Mouse (Mus musculus) right cerebral cortex, postnatal 36 days (tissue): ENCODE measurements around the gene Gpr55.
A peak's percentile ranks its signal among the peaks of the same experiment; 100 is the strongest.

Experiments
- DNase-seq, 2 experiments: peaks; one replicate each; pipeline ENCODE4 v3.0.0; 2022; ENCODE audit warnings: low spot score in 2 of 2, mixed read lengths in 1 of 2

Gpr55 gene

DNA sequence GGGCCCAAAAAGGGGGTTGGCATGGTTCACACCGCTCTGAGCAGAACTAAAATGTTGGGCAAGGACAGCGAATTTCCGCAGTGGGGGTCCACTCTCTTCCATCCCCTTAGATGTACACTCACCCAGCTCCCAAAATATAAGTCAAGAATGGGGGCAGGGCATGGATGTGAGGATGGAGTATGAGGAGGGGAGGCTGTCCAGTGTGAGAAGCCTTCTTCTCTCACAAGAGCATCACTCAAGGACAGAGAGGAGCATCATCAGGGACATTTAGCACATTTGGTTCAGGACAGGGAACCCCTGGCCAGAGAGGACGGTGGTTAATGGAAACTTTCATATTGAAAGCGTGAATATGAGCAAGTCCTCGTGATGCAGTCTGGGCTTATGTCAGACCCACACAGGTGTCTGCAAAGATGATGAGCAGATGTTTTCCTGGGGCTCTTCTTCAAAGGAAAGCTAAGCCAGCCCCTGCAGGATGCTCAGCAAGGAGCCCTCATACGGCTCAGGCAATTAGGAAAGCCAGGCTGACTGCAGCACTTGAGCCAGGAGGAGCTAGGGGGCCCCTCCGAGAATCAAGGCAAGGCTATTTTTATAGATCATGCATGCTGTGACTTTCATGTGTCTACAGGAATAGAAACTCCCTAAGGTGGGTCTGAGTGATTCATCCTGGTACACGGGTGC lies 2.7 kb downstream of the Gpr55 start:
- DNase-seq: peak; percentile 39 to 48

DNA sequence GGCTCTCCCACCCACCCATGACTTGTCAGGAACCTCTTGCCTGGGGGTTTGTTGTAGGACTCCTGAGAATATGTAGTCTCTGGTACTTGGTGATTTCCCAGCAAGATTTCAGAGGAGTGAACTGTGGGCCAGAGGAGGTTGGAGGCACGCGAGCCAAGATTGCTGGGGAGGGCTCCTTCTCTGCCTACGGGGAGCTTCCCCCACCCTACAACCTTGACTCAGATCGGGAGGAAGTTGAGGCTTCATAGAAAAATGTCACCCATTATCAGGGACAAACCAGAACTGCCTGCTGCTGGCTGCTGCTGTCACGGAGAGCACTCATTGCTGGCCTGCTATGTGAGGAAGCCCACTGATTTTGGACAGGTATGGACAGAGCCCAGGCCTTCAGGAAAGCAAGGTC lies 3.5 kb downstream of the Gpr55 start:
- DNase-seq: no peak

DNA sequence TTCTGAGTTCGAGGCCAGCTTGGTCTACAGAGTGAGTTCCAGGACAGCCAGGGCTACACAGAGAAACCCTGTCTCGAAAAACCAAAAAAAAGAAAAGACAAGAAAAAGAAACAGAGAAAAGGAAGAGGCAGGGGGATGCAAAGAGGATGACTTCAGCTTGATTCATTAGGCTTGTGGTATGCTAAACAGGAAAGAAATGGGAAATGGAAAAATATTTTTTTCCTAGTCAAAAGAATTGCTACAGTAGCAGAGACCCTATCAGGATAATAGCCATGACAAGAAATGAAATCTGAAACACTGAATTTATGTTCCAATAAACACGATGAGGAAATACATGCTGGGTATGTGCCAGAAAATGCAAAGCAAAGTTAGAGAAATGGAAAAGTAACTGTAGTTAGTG lies 5.7 kb downstream of the Gpr55 start:
- DNase-seq: no peak

DNA sequence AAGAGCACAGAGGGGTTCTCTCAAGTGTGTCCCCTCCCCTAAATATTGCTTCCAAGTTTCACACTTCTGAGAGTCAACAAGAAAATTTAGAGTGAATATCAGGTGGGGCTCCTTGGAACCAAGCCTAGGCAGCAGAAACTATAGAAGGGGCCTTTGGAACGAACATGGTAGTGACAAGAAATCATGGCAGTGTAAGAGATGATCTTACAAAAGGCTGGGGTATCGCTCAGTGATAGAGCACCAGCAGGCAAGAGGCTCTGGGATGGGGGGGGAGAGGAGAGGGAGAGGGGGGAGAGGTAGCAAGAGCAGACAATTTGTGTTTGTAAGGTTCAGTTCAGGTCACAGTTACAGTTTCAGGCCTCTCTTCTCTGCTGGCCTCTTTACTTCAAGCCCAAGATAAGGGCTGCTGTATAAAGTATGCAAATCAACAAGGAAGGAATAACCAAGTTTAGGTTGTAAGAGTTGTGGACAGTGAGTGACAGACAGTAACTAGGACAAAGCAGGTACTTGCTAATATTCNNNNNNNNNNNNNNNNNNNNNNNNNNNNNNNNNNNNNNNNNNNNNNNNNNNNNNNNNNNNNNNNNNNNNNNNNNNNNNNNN lies 11.6 kb downstream of the Gpr55 start:
- DNase-seq: no peak

DNA sequence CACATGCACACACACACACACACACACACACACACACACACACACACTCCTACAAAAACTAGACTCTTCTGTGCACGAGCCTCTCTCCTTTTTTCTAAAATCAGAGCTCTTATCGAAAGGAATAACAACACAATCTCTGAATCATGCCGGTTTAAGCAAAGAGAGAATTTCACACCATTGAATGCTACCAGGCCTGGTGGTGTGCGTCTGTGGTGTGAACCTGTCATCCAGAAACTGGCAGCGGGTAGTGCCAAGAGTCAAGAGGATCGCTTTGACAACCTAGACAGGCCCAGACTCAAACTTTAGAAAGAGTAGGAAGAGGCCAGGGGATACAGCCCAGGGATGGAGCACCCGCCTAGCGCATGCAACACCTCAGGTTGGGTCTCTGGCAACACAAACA lies 18.5 kb downstream of the Gpr55 start:
- DNase-seq: no peak

DNA sequence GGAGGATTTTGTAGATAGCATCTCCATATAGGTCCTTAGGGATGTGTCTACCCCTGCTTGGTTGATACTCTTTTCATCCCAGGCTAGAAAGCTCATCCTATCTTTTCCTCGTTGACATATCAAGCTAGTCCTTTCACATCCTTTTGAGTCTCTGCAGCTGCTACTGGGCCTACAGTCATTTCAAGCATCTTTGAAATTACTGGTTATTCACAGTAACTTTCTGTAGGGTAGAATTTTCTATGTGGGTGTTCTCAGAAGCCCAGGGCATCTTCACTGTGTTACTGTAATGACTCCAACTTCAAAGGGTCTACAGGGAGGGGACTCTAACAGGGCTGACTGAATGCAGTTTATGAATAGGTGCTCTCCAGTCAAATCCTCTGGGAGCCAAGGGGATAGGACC lies 23.5 kb downstream of the Gpr55 start:
- no peak for DNase-seq

DNA sequence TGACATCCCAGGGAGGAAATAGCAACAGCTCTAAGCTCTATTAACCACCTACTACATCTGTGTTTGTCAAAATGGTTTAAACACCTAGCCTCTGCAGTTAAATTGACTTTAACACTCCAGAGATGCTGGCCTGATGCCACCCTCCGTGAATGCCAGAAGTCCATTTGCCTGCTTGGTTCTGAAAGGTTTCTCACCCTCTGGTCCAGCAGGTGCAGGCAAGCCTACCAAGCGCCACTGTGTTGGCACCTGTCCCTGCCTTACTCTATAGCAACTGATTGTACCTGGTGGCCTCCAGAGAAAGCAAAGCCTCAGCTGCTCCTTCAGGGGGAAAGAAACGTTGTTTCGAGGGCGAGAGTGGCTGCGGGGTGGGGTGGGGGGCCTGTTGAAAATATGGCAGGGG lies 24.5 kb downstream of the Gpr55 start:
- no peak for DNase-seq

DNA sequence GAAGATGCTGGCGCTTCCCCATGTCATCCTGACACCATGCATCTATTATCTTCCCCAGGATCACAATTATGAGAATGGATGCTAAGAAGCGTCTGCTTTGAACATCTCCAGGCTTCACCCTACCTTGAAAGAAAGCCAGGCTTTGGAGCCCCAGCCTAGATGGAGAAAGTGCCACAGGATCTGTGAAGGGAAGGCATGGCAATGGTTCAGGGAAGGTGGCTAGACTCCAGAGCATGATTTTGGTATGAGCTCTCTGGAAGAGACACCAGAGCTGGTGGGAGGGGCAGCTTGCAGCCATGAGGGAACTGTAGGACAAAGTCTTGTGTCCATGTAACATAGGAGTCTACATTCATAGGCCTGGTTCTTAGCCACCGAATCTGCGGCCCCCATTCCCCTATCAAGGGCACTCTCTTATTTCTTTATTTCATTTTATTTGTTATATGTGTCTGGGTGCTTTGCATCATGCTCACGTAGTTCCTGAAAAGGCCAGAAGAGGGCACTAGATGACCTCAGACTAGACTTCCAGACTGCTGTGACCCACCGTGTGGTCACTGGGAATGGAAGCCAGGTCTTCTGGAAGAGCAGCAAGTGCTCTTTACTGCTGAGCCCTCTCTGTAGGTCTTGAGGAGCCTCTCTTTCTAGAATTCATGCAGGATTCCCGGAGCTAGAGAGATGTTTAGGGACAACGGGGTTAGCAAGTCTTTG lies 25.5 kb downstream of the Gpr55 start:
- DNase-seq: no peak

DNA sequence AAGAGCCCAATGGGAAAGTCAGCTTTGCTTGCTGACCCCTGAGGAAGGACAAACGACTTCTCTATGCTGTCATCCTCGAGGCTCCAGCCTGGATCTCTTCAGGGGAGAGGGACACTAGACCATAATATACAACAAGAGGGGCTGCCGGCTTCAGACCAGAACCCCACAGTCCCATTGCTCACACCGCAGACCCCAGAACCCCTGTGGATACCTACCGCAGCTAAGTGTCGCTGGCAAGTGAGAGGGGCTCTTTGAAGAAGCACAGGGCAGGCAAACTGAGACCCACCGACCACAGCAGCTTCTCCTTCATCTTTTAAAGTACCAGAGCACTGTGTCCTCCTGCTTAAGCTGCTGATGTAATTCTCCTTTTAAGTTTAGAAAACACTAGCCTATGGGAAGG lies 26.2 kb downstream of the Gpr55 start:
- DNase-seq: no peak

DNA sequence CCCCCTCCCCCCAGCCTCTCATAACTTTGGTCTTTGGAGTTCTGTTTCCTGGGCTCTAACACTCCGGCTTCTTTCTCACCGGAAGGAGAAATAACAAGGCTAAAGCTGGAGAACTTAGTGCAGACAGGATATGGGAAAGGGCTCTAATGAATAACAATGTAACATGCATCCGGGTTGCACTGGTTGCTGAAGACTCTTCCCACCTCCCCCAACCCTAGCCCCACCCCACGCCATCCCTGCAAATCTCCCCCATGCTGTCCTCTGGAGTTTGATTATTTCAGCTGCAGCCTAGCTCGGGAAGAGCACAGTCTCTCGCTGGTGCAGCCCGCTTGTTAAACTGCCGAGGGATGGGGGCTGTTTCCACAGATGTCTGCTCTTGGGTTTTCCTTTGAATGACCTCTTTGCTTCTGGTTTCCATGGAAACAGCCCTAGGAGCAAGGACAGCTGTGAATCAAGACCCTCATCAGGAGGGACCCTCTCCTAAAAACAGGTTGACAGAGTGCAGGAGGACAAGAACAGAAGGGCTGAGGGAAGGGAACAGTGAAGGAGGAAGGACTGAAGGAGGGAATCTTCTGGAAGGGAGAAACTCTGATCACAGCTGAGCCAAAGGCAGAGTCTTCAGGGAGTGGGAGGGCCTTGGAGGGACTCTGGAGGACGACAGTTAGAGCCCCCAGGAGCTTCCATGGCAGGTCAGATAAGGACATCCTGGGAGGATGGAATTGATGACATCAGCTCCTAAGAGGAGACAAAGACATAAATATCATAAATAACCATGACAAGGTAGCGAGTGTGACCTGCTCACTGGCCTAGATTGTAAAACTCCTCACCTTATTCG lies 27.0 kb downstream of the Gpr55 start:
- no peak for DNase-seq

DNA sequence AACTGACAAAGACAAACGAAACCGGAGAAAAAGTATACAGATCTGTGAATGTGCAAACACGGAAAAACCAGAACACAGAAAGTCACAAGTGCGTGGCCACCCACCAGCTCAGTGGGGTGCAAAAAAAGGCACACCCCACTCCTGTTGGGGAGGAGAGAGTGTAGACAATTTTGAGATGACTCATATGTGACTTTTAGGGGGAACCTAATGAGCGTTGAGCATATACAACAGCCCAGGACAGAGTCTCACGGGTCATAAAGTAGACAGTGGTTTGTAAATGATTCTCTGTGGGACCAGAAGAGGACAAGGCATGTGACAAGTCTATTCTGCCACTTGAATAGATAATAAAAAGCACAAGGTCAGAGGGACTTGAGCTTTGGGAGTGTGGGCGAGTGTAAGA lies 27.6 kb downstream of the Gpr55 start:
- DNase-seq: no peak

DNA sequence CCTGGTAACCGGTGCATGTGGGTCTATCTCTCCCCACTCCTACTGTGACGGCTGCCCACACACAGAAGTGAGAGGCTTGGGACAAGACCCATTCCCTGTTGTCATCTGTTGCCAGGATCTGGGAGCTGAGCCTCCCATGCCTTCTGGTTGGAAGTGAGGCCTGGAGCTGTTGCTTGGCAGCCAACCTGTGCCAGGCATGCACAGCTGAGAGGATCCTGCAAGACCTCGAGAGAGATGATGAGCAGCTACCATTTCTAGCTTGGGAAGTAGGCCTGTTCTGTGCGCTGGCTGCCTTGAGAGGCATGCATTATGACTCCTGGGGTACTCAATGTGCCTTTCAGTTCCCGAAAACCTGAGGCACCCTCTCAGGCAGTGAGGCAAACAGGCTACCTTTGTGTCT lies 29.6 kb downstream of the Gpr55 start:
- DNase-seq: no peak

DNA sequence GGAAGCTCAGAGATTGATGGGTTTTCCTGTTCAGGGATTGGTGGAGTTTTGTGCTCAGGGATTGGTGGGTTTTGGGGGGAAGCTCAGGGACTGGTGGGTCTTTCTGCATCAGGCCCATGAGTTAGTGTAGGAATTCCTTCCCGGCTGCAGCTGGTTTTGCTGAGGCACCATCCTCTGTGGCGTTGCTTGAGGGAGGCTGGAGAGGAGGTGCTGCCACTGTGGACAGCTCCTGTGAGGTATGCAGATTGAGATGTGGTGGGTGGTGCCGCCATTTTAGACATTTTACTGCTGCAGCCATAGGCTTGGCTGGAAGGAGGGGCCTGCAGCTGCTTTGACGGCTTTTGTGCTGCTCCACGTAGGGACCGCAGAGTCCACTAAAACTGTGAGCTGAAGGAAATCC lies 31.4 kb downstream of the Gpr55 start:
- no peak for DNase-seq

DNA sequence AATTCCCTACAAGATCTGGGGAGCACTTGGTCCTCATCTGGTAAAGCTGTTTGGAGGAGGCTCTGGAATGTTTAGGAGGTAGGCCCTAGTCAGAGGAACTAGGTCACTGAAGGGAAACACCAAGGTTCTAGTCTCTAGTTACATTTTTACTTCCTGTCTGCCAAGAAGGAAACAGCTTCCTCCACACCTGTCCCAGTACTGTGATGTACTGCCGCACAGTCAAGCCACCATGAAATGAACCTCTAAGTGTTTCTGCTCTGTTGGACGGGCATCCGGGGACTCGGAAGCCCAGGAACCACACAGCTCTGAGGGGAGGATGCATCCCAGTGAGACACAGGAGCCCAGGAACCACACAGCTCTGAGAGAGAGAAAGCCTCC lies 32.1 kb downstream of the Gpr55 start:
- no peak for DNase-seq

DNA sequence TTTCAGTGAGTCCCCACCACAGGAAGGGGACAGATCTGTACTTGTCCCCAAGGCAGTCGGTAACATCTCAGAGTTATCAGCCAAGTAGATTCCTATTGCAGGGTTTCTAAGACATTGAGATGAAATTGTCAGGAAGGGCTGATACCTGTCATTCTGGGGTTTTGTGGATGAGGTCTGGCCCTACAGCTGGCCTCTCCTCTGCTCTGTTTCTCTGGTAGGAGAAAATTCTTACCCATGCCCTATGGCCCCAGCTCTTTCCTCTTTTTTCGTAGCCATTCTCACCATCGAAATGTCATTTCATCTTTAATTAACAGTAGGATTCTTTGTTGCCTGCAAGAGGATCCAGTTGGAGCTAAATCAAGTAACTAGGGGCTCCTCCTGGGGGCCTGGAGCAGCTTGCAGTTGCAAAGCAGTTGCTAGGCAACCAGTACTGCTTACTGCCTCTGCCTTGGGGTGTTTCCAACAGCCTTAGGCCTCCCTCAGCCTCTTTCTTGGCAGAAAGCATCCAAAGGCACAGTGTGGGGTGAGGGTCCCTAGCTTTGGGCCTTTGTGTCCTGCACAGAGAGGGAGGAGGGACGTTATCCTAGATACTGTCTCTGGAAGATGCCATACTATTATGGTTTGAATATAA lies 32.6 kb downstream of the Gpr55 start, which contains the start of gene 4933407L21Rik:
TSS of gene 4933407L21Rik (plus strand) at position 427 of the 631 bp plus-strand sequence.
- DNase-seq: peak; percentile 77 to 87

DNA sequence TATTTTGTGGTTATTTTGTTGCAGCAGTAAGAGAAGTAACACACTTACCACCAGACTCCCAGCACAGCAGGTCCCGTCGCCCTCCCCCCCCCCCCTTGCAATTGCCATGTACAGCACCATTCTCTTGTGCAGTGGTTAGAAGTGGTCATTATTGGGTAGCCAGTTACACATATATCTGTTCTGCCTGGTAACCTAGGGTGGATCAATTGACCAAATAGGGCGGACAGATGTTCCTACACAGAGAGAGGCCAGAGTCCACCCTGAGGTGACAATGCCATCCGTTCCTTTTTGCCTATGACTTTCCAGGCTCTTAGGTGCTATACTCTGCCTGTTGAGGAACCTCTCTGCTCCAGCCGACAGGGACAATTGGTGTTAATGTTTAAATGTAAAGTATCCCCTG lies 35.6 kb downstream of the Gpr55 start:
- DNase-seq: no peak

DNA sequence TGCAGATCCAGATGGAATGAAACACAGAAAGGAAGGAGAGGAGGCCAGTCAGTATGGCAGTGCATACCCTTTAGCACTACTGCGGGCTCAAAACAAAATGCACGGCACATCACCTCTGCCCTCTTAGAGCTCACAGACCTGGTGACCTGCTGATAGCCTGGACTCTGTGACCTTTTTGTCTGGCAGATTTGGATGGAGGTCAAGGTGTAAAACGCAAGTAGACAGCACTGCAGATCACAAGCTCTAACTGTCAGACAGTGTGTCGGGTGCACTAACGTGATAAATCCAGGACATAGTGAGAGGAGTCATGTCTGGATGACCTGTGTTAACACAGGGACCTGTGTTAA lies 38.0 kb downstream of the Gpr55 start:
- no peak for DNase-seq

DNA sequence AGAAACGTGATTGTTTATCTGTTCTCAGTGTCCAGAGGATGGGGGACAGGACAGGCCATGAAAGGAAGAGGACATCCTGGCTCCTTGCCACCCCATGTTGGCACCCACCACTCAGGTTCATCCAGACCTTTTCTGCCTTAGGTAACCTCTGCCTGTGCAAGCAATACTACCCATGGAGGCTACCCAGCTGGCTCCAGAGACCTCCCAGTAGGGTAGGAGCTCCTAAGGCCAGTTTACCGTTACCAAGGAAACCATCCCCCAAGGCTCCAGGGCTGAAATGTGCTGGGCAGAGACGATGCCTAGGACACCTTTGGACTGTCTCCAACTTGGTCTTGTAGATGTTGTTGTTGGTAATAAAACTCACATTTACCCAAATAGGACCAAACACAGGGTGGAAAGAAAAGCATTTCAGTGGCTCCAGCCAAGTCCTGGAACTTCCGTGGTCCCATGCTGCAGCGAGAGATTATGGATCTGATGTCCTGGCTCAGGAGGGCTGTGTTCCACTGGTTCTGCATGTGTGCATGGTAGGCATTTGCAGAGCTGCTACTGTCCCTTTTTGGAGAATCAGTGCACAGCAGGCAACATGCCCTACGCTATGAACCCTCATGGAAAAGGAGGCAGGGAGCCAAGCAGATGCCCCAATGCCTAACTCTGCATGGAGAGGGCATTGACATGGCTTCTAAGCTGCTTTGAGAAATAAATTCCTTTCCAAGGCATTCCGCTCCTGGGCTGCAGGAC lies 38.5 kb downstream of the Gpr55 start:
- no peak for DNase-seq

DNA sequence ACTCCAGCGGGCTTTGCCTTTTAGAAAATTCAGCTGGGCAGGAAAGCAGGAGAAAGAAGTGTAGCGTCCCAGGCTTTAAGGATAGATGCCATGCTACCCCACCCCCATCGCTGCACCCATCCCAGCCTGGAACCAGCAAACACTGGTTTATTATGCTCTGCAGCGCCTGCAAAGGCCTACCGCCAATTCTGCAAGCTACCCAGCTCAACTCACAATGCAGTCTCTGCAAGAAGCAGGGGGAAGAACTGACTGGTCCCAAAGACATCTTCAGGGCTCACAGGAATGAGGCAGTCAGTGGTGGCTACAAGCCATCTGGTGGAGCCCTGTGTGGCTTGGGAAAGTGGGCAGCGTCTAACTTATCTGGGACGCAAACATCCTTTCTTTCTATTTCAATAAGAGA lies 39.1 kb downstream of the Gpr55 start:
- DNase-seq: no peak

DNA sequence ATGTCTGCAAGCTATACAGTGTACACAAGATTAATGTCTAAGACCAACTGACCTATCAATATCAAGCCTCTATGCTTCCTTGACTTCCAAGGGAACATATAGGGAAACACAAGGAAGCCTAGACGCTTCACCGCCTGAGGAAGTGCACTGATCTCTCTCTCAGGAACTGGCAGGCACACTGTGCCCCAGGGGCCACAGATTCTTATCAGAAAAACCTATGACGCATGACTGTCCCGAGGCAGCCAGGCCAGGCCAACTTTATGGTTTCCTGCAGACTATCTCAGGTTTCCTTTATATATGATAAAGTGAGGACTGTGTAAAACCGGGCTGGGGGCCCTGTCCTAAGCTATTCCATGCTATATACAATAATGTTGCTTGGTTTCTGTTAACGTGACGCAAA lies 41.2 kb downstream of the Gpr55 start:
- no peak for DNase-seq

DNA sequence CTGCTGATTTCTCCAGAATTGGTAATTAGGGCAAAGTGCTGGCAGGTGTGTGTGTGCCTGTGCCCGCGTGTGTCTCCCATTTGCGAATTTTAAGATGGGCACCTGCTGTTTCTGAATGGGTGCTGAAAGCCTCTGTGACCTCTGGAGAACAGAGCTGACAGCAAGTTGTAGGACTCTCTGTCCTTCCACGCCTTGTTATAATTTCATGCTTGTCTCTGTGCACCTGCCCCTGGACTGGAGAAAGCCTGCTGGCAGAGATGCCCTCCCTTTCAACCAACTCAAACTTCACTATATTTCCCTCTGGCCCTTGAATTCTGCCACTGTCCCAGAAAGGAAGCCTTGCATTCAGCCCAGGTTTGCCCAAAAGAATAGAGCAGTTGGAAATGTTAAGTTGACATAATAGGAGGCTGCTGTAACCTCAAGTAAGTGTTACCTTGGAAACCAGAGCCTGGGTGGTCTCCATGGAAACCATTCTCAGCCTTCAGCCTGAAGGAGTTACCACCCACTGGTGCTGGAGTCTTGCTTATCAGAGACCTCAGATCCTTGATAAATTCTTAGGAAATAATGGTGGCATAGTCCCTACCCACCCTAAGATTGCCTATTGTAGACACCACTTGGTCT lies 43.9 kb downstream of the Gpr55 start:
- DNase-seq: peak; percentile 76 to 88
